Comparison of ENCODE assay signal across 26 mouse cellular contexts in the genomic region with DNA sequence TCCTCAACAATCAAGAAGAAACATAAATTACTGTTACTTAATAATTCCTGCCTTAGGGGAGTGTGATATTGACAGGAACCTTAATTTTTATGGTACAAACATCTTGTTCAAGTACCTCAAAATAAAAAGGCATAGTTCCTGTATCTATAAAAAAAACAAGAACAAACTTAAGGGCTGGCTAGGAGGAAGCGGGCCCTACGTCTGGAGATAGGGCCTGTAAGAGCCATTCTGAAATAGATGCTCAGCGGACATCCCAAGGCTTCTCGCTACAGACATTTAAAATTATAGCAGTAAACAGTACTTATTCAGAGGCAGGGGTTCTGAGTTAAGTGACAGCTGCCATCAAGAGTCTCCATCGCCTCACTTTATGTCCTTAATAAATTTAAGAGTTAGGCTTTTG.
"Had no signal": no experiment of that assay in that cellular context is flagged by ENCODE, and none has a peak within 500 bp of the region (broad histone marks: within the 10 kb centered on the region; RNA-seq: fewer than 3 reads in every experiment).

No protein-coding gene starts in this region.

- DNase-seq: gastrocnemius, adult 2 months; gastrocnemius, postnatal 10 days; gastrocnemius, postnatal 25 days; heart, adult 18-20 months; heart, postnatal 10 days; heart, postnatal 4 days; kidney, adult 18-20 months; kidney, adult 8-10 months; kidney, postnatal 10 days; kidney, postnatal 25 days; kidney, postnatal 4 days; liver had no signal

- H3K27me3 ChIP-seq: heart, embryonic 12.5 days; hindbrain, embryonic 12.5 days; intestine, embryonic 15.5 days; limb, embryonic 12.5 days had no signal

- ATAC-seq: hindbrain, embryonic 16.5 days; inflammation-experienced regulatory T-cells, adult 6 months; intestine, embryonic 15.5 days; intestine, postnatal 0 days had no signal

- H3K27ac ChIP-seq: gastrocnemius, adult 2 months; heart, embryonic 10.5 days; hindbrain, embryonic 10.5 days; hindbrain, embryonic 12.5 days; hindbrain, embryonic 14.5 days; intestine, embryonic 15.5 days; limb, embryonic 10.5 days; limb, embryonic 12.5 days; liver, embryonic 14.5 days had no signal

- H3K4me2 ChIP-seq: heart, embryonic 12.5 days; hindbrain, embryonic 12.5 days; hindbrain, embryonic 14.5 days; intestine, embryonic 15.5 days; limb, embryonic 12.5 days; liver, embryonic 11.5 days had no signal

- H3K4me3 ChIP-seq: gastrocnemius, adult 2 months; heart, embryonic 10.5 days; heart, embryonic 12.5 days; hindbrain, embryonic 10.5 days; hindbrain, embryonic 12.5 days; intestine, embryonic 15.5 days; left cerebral cortex, adult 2 months; limb, embryonic 10.5 days; limb, embryonic 12.5 days had no signal

- H3K4me1 ChIP-seq: hindbrain, embryonic 10.5 days; hindbrain, embryonic 12.5 days; intestine, embryonic 15.5 days; limb, embryonic 10.5 days; limb, embryonic 12.5 days had no signal

- H3K9ac ChIP-seq: heart, embryonic 12.5 days; hindbrain, embryonic 12.5 days; hindbrain, embryonic 14.5 days; intestine, embryonic 15.5 days; limb, embryonic 12.5 days; liver, embryonic 14.5 days had no signal

- H3K9me3 ChIP-seq: heart, embryonic 10.5 days; heart, embryonic 12.5 days; hindbrain, embryonic 10.5 days; hindbrain, embryonic 12.5 days; intestine, embryonic 15.5 days; limb, embryonic 10.5 days; limb, embryonic 12.5 days had no signal
